Mouse (Mus musculus) WW6 (cell line): ENCODE data around the gene Hif1an.
A peak's percentile ranks its signal among the peaks of the same experiment; 100 is the strongest.

Source experiments
- DNase-seq: peaks from one replicate; pipeline ENCODE4 v3.0.0-alpha.2; 2013; ENCODE audit warnings: low read depth, low spot score

Hif1an gene

GRCm38 (mm10) chr19:44564006-44564405, 1.4 kb downstream of the Hif1an start:
- DNase-seq, result no peak

- DNase-seq, result no peak
These were observed 5.1 kb downstream of the Hif1an start for GRCm38 (mm10) chr19:44567763-44568162.

- DNase-seq, result no peak
These were observed 13.6 kb downstream of the Hif1an start for GRCm38 (mm10) chr19:44576275-44576674.

- DNase-seq, result no peak
These were observed 15.4 kb downstream of the Hif1an start for GRCm38 (mm10) chr19:44578038-44578437.

GRCm38 (mm10) chr19:44582103-44582502, 19.5 kb downstream of the Hif1an start:
- DNase-seq, result no peak

- peak; percentile 75 for DNase-seq
These were observed 20.1 kb downstream of the Hif1an start for GRCm38 (mm10) chr19:44582638-44583309.

- DNase-seq, result no peak
These were observed 25.4 kb downstream of the Hif1an start for GRCm38 (mm10) chr19:44588036-44588435.

GRCm38 (mm10) chr19:44589591-44590223, 27.1 kb downstream of the Hif1an start:
- DNase-seq, result no peak

DNA sequence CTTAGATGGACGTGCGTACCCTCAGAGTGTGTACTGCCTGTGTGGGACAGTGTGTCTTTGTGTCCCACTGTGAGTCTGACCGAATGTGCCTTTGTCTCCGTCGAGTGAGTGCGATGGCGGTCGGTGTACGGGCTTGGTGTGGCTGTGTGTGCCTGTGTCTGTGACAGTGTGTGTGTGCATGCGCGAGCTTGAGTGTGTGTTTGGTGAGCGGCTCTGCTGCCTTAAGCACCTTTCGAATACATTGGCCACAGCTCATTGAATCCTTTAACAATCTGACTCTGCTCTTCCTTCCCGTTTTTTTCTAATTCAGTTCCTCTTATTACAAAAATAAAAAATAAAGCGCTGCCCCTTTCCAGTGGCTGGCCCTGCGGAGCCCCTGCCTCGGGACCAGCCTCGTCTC, 28.3 kb downstream of the Hif1an start:
- DNase-seq, result no peak

DNA sequence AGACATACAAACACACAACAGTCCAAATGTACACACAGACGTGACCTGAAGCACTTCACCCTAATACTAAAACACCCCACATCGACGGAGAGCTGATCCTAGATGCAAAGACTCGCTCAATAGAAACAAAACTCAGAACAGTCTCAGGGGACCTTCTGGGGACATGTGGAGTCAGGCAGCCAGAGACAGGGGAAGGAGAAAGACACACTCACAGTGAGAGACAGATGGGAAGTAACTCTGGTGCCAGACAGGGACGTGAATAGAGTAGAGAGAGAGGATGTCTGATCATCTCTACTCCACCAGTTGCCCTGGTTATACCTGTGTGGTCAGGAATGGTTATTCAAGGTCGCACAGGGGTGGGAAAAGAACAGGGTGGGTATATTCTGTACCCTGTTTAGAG, 29.0 kb downstream of the Hif1an start:
- no peak for DNase-seq

- no peak for DNase-seq
These were observed 31.5 kb downstream of the Hif1an start for GRCm38 (mm10) chr19:44594180-44594579.

GRCm38 (mm10) chr19:44618166-44618565, 55.5 kb downstream of the Hif1an start:
- DNase-seq, result no peak
